Mouse (Mus musculus): ENCODE measurements around the gene Rnh1. TPM values are rescaled to one million over a fixed set of nuclear protein-coding genes. Genes with fewer than 3 reads are reported as not detected.
A peak's percentile ranks its signal among the peaks of the same experiment; 100 is the strongest.

The Rnh1 gene
- total RNA-seq, 2 experiments from 2014 or later: 30.5 to 32.9 TPM

DNA sequence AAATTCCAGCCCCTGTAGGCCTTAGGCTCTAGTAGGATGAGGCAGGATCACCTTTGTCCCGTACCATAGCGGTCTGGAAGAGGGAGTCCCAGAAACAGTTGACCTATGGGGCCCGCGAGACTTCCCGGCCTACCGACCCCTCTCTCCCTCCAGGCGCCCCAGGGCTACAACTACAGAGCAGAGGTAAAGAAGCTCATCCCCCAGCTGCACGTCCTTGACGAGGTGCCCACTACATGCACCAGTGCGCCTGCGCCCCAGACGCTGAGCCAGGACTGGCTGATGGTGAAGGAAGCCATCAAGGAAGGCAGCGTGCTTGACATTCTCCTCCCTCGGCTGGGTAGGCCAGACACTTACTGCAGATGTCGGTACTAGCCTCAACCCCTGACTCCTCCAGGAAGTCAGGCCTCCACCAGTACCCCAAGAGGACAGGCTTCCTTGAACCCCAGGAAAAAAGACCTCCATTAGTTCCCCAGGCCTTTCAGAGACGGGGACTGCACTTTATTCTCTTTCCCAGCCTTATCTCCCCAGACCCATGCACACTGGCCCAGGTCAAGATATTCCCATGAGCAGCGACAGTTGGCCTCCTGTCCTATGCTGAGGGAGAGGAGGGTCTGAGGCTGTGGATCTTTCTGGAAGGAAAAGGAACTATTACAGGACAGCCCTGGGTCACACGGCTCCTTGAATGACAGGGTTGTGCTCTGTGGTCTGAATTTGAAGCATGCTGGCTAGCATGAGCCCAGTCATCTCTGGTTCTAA, 33.7 kb upstream of the Rnh1 start:
- intact Hi-C loops (cut with DNase I): no loop called here
- no peak for DNase-seq (ENCODE audit: low spot score in 2 of 2)

DNA sequence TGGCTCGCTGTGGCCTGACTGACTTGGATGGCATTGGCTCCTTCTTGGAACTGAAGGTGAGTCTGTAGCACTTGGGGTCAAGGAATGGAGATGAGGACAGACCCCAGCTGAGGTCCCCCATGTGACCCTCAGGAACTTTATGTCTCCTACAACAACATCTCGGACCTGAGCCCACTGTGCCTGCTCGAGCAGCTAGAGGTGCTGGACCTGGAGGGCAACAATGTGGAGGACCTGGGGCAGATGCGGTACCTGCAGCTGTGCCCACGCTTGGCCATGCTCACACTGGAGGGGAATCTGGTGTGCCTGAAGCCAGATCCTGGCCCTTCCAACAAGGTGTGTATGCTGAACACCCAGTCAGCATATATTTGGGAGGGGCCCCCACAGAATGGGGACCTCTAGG, 32.8 kb upstream of the Rnh1 start:
- DNase-seq (ENCODE audit: low spot score in 2 of 2): no peak
- intact Hi-C loops (cut with DNase I): no loop called here

DNA sequence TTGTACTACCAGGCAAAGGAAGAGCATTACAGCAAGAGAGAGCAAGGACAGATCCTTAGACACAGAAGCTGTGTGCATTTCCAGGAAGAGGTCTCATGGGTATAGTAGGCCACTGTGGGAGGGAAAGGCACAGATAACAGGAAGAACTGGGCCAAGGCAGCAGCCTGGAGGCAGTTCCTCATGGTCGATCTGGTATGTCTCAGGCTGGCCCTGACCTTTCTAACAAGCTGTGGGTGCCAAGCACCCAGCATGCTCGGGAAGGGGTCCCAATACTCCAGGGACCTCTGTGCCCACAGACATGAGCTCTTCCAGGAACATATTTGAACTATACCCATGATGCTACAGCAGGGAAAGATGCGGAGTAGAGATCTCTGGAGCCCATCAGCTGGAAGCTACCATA, 31.9 kb upstream of the Rnh1 start:
- DNase-seq (ENCODE audit: low spot score in 2 of 2): no peak
- intact Hi-C loops (cut with DNase I): no loop called here

DNA sequence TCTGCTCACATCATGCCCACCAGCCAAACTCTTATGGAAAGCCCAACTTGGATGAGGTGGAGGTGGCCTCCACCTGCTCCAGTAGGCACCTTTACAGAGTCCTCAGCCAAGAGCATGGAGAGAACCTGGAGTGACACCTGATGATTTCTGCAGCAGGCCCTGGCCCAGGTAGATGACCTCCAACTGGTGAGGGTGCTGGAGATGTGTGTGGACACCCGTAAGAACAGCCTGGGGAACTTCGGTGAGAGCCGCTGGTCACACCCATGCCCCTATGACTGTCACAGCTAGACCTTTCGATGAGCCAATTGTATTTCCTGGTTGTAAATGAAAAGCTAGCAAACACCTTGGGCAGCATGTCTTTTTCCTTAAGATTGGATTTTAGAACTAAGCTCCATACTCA, 25.5 kb upstream of the Rnh1 start:
- DNase-seq (ENCODE audit: low spot score in 2 of 2): no peak
- intact Hi-C loops (cut with DNase I): no loop called here

DNA sequence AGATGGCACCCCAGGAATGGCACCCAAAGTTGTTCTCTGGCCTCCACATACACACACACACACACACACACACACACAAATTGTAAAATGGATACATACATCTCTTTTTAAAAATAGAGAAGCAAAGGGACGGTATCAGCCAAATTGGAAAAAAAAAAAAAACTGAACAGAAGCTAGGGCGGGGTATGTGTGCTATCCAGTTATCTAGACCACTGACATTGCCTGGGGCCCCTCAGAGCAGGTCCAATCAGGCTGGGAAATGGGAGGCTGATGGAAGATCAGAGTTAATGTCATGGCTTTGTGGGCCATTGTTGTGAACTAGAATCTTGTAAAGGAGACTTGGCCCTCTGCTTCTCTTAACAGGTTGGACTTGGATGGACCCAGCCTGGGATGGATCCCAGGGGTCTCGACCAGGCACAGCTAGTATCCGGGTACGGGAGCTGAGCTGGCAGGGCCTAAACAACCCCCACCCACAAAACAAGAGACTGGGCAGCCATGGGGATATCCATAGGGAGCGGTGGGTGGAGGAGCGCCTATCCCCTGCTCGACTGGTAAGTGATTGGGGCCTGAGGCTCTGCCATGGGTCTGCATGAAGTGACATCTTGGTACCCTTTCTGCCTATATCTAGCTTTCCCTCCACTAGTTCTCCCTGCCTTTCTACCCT, 24.1 kb upstream of the Rnh1 start:
- intact Hi-C loops (cut with DNase I): no loop called here
- no peak for DNase-seq (ENCODE audit: low spot score in 2 of 2)

DNA sequence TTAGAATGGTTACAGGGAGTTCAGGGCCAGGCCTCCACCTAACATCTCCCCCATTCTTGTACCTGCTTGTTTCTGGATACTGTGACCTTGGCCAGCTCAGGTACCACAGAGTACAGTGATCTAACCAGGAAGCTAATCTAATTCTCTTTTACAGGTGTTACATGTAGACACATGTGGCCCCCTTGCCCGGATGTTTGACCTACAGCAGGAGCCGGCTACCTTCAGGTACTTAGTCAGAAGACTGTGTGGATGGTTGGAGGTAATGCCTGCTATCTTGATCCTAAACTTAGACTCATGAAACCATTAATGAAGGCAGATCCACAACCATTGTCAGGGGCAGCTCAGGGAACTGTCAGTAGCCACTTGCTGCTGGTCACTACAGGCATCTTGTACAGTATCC, 23.1 kb upstream of the Rnh1 start:
- intact Hi-C loops (cut with DNase I): no loop called here
- DNase-seq (ENCODE audit: low spot score in 2 of 2): no peak

DNA sequence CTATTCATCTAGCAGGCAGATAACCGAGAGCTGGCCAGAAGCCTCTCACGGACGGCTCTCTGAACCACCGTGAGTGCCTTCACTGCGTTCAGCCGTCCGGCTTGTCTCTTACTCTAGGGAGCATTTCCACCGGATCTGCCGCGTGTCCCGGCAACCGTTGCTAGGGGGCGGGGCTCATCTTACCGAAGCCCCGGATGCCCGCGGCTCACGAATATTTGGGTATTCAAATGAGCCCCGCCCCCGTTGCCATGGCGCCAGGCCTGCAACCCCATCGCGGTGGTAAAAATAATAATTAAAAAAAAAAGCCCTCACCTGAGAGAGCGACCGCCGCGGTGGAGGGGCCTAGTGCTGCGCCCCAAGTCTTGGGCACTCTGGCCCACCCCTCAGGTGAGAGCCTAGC, 22.2 kb upstream of the Rnh1 start:
- intact Hi-C loops (cut with DNase I): no loop called here
- peak; percentile 85 for DNase-seq (ENCODE audit: low spot score in 2 of 2)

DNA sequence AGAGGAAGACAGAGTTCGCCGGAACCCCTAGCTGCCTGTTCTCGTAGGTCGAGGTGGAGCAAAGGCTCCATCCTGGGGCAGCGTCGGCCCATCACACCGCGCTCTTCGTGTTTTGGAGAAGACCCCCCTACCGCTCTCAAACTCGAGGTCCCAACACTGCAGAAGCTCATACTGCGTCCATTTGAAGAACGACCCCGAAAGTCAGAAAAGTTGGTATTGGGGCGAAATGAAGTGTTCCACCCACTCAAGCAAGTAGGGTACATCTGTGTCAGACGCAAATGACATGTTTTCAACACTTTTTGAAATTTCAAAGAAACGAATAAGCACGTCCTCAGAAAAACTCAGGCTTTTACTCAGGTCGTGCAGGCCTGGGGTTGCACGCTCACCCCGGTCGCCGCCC, 21.8 kb upstream of the Rnh1 start:
- no peak for DNase-seq (ENCODE audit: low spot score in 2 of 2)
- intact Hi-C loops (cut with DNase I): no loop called here

DNA sequence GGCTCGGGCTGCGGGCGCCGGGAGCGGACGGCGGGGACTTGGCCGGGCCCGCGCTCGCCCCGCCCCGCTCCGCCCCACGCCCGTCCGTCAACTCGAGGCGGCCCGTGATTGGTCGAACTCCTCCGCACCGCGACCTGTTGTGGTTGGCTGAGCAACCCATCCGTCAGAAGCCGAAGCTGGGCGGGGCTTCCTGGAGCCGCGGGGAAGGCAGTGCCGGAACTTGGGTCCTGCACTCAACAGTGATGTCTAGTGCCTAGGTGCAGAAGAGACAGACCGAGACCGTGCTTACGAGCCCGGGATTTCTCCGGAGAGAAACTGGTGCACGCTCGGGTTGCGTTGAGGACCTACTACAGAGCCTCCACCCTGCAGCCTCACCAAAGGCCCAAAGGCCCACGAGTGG, 21.3 kb upstream of the Rnh1 start, which contains the start of the genes Hras and Lrrc56:
Gene Hras, minus strand, starts transcription at position 58 of the 400 bp plus-strand sequence.
Gene Lrrc56, plus strand, starts transcription at position 210 of the 400 bp plus-strand sequence.
- peak; percentile 98 for DNase-seq (ENCODE audit: low spot score in 2 of 2)
- intact Hi-C loops (cut with DNase I): no loop called here

DNA sequence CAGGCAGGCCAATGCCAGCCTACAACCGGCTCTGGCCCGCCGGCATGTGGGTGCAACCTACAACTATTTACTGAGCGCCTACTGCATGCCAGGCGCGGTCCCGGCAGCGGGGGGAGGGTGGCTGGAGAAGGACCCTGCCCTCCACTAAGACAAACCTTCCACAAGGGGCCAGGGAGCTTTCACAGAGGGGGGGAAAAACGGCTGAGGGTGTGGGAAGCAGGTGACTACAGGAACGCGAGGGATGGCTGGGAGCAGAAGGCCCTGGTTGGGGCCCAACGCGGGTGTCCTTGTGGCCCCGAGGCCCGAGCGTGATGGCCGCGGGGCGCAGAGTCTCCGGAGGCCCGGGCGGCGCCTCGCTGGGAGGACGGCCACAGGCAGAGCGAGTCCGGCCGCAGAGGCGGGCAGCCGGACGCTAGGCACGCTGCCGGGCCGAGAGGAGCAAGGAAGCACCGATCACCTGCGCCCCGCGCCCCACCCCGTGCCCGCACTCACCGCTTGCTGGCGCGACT, 20.7 kb upstream of the Rnh1 start:
- peak; percentile 38 for DNase-seq (ENCODE audit: low spot score in 2 of 2)
- intact Hi-C loops (cut with DNase I): no loop called here

DNA sequence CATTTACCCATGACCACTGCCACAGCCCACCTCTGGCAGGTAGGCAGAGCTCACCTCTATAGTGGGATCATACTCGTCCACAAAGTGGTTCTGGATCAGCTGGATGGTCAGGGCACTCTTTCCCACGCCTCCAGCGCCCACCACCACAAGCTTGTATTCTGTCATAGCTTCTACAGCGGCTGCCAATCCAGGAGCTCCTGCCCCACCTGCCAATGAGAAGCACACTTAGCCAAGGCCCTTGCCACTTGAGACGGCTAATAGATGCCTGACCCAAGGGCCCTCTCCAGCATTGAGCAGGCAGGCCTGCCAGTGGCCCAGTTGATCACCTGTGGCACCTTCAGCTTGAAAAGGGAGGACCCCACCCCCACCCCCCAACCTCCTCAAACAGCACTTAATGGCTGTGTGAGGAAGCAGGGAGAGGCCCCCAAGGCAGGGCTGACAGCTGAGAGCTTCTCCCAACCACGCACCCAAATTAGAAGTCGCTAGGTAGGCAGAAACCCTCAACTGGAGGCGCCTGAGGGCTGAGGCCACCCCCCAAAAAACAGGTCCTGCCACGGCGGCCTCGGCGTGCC, 20.2 kb upstream of the Rnh1 start:
- intact Hi-C loops (cut with DNase I): no loop called here

DNA sequence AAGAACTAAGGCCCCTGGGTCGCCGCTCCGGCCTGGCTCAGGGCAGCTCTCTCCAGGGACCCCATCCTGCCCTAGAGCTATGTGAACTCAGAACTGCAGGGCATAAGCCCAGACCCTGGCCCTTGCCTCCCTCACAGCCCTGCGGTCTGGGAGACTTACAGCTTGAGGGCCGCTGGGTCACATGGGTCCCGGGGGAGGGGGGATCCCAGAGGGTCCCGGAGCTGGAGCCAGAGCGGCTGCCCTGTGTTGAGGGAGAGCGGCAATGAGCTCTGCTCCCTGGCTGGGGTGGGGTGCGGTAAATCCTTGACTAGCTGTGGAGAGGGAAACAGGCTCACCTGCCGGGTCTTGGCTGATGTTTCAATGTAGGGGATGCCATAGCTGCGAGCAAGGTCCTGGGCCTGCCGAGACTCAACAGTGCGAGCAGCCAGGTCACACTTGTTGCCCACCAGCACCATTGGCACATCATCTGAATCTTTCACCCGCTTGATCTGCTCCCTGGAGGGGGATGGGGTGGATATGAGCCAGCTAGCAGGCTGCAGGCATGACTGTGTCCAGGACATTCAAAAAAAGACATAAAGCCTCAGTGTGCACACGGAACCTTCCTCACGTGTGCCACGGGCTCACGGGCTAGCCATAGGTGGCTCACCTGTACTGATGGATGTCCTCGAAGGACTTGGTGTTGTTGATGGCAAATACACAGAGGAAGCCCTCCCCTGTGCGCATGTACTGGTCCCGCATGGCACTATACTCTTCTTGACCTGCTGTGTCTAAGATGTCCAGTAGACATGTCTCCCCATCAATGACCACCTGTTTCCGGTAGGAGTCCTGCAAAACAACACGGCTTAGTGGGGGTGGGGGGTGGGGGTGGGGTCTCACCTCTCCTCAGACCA, 19.4 kb upstream of the Rnh1 start:
- intact Hi-C loops (cut with DNase I): no loop called here
- DNase-seq (ENCODE audit: low spot score in 2 of 2): no peak

More for the DNA sequence above, 20.2 kb upstream of the Rnh1 start:
- no peak for DNase-seq (ENCODE audit: low spot score in 2 of 2)

DNA sequence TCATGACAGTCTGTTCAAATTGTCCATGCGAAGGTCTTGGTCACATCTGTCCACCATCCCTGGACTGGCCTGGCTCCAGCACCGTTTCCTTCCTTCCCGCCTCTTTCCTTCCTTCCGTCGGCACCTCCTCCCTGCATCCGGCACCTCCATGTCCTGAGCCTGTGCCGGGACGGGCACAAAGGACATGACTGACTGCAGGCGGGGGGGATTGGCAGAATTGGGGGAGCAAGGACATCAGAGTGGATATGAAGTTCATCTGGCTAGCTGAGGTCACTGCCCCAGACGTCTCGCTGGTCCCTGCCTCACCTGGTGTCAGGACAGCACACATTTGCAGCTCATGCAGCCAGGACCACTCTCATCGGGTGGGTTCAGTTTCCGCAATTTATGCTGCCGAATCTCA, 18.4 kb upstream of the Rnh1 start:
- intact Hi-C loops (cut with DNase I): no loop called here

DNA sequence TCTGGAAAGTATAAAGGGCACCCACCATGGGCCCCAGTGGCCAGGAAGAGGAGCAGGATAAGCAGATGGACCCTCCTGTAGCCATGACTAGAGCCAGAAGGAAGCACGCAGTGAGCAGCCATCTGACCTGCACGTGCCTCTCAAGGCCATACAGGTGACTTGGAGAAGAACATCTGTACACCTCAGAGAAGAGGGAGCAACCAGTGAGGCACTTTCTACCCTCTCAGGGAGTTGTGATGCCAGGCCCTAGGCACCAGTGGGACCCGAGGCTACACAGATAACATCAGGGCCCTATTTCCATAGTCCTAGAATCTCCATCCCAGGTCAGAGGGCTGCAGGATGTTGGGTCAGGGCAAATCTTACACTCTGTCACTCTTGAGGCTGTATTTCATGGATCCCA, 17.6 kb upstream of the Rnh1 start:
- no peak for DNase-seq (ENCODE audit: low spot score in 2 of 2)
- intact Hi-C loops (cut with DNase I): no loop called here

More for the DNA sequence above, 18.4 kb upstream of the Rnh1 start:
- no peak for DNase-seq (ENCODE audit: low spot score in 2 of 2)

DNA sequence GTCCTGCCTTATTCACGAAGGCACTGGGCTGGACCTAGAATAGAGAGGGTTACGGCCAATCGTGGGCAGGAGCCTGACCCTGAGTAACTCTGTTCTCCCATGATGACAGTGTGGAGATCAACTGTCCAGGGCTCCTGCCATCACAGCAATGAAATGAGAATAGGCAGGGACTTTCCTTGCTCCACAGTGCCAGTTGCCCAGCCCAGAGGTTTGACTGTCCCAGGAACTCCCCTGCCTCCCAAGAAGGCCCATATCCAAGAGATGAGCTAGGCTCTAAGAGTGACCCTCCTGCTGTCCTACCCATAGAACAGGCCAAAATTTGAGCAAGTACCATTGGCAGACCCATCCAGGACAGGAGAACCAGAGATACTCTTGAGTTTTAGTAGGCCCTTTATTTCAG, 16.1 kb upstream of the Rnh1 start:
- DNase-seq (ENCODE audit: low spot score in 2 of 2): no peak
- intact Hi-C loops (cut with DNase I): no loop called here

DNA sequence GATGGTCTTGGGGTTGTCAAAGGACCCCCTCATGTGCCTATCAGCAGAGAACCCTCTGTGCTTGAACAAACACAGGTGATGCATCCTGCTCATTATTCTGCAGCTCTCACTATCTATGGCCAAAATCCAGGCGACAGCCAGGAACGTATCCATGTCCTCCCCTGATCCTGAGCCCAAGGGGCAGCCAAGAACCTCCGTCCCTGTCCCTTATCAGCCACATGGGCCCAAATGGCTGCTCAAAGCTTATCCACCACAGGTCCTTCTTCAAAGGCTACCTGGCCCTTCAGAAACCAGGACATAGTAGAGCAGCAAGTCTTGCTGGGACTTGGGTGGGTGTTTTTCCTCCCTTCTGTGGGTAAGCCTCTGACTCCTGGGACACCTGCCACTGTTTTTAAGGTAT, 15.5 kb upstream of the Rnh1 start:
- DNase-seq (ENCODE audit: low spot score in 2 of 2): no peak
- intact Hi-C loops (cut with DNase I): no loop called here

DNA sequence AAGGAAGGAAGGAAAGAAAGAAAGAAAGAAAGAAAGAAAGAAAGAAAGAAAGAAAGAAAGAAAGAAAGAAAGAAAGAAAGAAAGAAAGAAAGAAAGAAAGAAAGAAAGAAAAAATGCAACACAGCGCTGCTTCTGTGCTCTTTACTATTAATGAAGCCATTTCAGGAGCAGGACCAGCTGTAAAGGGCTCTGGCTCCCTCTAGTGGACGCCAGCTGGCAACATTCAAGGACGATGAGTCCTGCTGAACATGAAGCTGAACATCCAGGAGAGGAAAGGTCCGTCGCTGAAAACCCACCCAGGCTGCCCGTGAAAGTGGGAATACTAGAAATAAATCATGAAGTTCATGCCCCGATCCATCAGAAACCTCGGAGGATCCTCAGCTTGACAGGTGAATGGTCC, 3.5 kb upstream of the Rnh1 start:
- intact Hi-C loops (cut with DNase I): loop anchor here (1.0 to 2.0 kb wide), 3 partner anchors 83 to 273 kb away; no protein-coding TSS in a partner anchor
- peak; percentile 89 to 92 for DNase-seq (ENCODE audit: low spot score in 2 of 2)

DNA sequence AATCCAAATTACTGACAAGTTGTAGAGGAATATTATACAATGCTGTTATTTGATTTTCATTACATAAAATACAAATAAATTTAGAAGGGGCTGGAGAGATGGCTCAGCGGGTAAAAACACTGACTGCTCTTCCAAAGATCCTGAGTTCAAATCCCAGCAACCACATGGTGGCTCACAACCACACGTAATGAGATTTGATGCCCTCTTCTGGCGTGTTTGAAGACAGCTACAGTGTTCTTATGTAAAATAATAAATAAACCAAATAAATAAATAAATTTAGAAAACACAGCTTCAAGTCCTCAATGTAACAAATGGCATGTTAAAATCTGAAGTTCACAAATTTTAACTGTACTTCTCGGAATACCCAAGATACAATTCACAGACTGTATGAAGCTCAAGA, 2.4 kb upstream of the Rnh1 start:
- intact Hi-C loops (cut with DNase I): no loop called here
- DNase-seq (ENCODE audit: low spot score in 2 of 2): no peak

DNA sequence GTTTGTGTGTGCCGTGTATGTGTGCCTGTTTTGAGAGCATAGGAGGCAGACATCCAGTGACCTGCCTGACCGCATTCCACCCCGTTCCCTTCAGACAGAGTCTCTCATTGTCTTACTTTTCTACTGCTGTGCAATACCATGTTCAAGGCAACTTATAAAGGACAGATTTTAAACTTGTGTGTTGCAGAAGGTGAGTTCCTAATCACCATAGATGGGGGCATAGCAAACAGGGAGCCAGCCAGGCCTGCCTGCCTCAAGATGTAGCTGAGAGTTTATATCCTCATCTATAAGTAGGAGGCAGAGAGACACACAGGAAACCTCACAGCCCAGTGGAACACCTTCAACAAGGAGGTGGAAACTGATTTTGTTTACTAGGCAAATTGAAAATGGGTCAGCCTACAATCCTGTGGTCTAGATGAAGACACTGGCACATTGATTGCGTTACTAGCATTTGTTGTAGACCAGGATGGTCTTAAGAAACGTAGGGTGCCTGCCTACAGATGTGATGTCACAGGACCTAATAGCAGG, 730 bp upstream of the Rnh1 start:
- intact Hi-C loops (cut with DNase I): loop anchor here (2.0 to 5.0 kb wide), 2 partner anchors 43 to 101 kb away; no protein-coding TSS in a partner anchor
- DNase-seq (ENCODE audit: low spot score in 2 of 2): no peak
